Mouse (Mus musculus) cortical plate, adult 2 months (tissue): ENCODE data around the gene Ptpn12. TPM values are rescaled to one million over a fixed set of nuclear protein-coding genes. Genes with fewer than 3 reads are reported as not detected.

ENCODE experiments used
- H3K27ac ChIP-seq: fragments of 200-500 bp; 2 replicates; pipeline ENCODE4 v1.5.1; 2012; ENCODE audit warnings: low read length, control low read depth, inconsistent platforms; ENCODE audit not compliant: insufficient read depth
- H3K4me1 ChIP-seq: fragments of 200-500 bp; 2 replicates; pipeline ENCODE4 v1.6.1; 2011; ENCODE audit warnings: low read length; ENCODE audit not compliant: control insufficient read depth, insufficient read depth
- H3K4me3 ChIP-seq: fragments of 200-500 bp; 2 replicates; pipeline ENCODE4 v1.5.1; 2011; ENCODE audit warnings: mild to moderate bottlenecking, low read length, control low read depth; ENCODE audit not compliant: insufficient read depth
- CTCF ChIP-seq: fragments of 200-500 bp; IDR thresholded peaks from 2 replicates; pipeline ENCODE4 v1.5.1; 2011; ENCODE audit warnings: mild to moderate bottlenecking, control low read depth, low read length; ENCODE audit not compliant: insufficient read depth; ENCODE audit errors: extremely low read depth
- POLR2A ChIP-seq: fragments of 200-500 bp; IDR thresholded peaks from 2 replicates; pipeline ENCODE4 v1.6.1; 2011; ENCODE audit warnings: mild to moderate bottlenecking, low read length, control low read depth; ENCODE audit not compliant: insufficient read depth; ENCODE audit errors: extremely low read depth
- polyA plus RNA-seq: library from polyadenylated mRNA; depleted of rRNA; stranded (reverse); fragments of >200 nt; gene quantifications from 2 replicates; pipeline ENCODE4 v1.2.3, GENCODE M21; 2012

Ptpn12 gene
- polyA plus RNA-seq, 1 experiment = 54.2 TPM

DNA sequence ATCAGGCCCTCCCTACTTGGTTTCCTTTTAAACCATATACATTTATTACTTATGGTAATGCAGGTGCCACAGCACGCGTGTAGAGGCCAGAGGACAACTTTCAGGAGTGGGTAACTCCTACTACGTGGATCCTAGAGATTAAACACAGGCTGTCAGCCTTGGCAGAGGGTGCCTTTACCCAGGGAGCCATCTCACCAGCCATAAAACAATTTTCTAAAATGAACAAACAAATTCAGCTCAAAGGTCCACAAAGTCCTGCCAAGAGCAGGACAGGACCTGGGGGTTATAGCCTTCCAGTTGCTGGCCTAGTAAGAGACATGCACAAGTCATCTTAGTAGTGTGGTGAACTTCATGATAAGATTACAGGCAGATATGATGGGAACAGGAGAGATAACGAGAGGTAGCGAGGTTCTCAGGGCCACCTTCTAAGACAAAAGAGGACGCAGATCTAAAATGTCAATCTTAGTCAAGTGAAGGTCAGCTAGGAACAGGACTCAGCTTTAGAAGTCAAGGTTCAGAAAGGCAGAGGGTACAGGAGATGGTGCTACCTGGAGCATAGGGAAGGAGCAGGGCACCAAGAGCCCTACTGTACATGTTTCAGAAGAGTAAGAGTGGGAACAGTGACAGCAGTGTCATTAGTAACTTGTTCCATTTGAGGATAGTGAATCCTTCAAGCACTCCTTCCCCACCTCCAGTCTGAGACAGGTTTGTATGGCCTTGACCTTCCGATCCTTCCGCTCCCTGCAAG, 65.5 kb downstream of the Ptpn12 start:
- Histone ChIP-seq H3K4me3 (no peak overlapping the region), H3K27ac (no peak overlapping the region), H3K4me1 (no peaks in the 10 kb centered on the region)
- TF ChIP-seq POLR2A = no peak
- TF ChIP-seq CTCF = no peak

DNA sequence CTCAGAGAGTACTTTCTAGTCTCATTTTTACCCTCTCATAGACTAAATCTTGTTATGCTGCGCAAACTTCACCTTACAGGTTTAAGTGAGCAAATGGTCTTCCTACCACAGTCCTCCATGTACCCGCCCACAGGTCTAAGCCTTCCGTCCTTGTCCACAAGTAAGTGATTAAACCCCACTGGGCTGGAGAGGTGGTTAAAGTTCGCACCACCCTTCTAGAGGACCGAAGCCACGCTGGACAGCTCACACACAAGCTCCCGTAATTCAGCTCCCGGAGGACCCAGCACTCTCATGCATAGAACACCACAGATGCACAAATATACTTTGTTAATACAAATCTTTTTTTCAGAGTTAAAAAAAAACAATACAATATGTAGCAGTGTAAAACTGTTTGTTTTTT, 69.4 kb downstream of the Ptpn12 start:
- no peak for TF ChIP-seq POLR2A
- no peak for TF ChIP-seq CTCF
- no peak overlapping the region for H3K27ac ChIP-seq
- H3K4me3 ChIP-seq = no peak overlapping the region
- no peaks in the 10 kb centered on the region for H3K4me1 ChIP-seq

DNA sequence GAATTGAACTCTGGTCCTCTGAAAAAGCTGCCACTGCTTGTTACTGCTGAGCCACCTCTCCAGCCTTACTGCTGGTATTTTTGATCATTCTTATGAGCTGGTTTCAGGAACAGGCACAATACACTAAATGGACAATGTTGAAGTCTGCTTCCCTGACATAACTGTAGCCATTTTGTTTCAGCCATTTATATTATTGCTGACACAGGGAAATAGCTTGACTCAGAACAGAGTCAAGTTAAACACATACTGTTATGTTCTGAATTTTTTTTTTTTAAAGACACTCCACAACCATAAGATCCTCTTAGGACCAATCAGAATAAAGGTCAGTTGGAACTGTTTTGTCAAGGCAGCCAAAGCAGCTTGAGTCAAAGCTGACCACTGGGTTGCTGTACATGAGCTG, 72.2 kb downstream of the Ptpn12 start:
- no peak for TF ChIP-seq CTCF
- TF ChIP-seq POLR2A = no peak
- no peak overlapping the region for H3K27ac ChIP-seq
- H3K4me3 ChIP-seq = no peak overlapping the region
- no peaks in the 10 kb centered on the region for H3K4me1 ChIP-seq

DNA sequence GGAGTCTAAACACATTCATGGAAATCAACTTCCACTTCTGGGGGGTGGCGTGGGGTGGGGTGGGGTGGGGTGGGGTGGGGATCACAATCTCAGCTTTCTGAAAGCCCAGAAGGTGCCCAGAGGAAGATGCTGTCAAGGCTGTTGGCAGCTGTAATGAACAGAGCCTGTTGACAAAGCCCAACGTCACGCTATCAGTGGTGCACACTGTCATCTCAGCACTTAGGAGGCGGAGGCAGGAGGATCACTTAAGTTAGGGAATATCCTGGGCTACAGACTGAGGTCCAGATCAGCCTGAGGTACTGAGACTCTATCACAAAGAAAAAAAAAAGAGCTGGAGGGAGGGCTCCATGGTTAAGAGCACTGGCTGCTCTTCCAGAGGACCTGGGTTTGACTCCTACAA, 81.0 kb downstream of the Ptpn12 start:
- Histone ChIP-seq H3K4me1 (no peaks in the 10 kb centered on the region), H3K27ac (no peak overlapping the region), H3K4me3 (no peak overlapping the region)
- TF ChIP-seq CTCF (no peak), POLR2A (no peak)

DNA sequence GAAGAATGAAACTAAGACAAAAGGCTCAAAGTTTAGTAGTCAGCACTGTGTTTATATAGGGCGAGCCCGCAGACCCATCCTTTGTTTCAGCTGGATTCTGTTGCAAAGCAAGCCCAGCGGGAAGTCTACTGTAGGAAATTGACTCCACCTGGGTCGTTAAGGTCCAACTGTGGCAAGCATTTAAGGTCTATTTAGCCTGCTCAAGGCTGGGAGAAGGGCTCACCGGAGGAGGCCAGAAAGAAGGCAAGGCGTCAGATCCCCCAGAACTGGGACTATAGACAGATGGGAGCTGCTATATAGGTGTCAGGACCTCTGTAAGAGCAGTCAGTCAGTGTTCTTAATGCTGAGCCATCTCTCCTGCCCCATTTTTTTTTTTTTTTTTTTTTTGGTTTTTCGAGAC, 81.7 kb downstream of the Ptpn12 start:
- H3K27ac ChIP-seq = no peak overlapping the region
- TF ChIP-seq CTCF = no peak
- no peak for TF ChIP-seq POLR2A
- no peaks in the 10 kb centered on the region for H3K4me1 ChIP-seq
- no peak overlapping the region for H3K4me3 ChIP-seq

DNA sequence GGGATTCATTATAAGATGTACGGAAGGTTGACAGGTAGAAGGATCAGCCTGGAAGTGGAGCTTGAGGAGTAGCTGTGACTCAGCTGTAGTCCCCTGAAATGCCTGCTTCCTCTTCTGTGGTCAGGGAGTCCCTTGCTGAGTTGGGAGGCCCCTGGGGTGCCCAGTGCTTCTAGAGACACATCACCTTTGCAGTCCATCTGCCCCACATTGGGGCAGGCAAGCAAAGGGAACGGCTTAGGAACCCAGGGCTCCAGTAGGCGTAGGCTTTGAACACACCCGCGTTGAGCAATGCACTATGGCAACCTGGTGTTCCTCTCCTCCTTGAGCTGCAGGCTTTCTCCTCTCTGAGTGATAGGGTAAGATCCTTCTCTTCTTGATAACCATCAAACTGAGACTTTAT, 82.6 kb downstream of the Ptpn12 start:
- TF ChIP-seq POLR2A (no peak), CTCF (no peak)
- H3K4me3 ChIP-seq = no peak overlapping the region
- no peak overlapping the region for H3K27ac ChIP-seq
- no peaks in the 10 kb centered on the region for H3K4me1 ChIP-seq

DNA sequence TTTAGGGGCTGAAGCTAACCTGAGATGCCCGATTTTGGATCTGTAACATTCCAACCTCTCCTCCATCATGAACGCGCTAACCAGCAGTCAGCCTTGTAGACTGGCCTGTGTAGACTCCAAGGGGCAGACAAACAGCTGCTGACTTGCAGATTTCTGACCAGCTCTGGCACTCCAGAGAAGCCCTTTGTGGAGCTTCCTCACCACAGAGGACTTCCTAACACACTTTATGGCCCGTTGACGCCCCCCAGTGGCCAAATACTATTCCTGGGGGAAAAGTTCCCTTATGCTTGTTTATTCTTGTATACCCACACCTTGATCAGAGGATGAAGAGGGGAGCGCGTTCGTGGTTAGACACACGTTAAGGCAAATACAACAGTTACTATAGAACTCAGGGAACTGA, 86.7 kb downstream of the Ptpn12 start:
- no peak overlapping the region for H3K27ac ChIP-seq
- no peak overlapping the region for H3K4me3 ChIP-seq
- no peaks in the 10 kb centered on the region for H3K4me1 ChIP-seq
- no peak for TF ChIP-seq POLR2A
- peak; percentile 41 for TF ChIP-seq CTCF

DNA sequence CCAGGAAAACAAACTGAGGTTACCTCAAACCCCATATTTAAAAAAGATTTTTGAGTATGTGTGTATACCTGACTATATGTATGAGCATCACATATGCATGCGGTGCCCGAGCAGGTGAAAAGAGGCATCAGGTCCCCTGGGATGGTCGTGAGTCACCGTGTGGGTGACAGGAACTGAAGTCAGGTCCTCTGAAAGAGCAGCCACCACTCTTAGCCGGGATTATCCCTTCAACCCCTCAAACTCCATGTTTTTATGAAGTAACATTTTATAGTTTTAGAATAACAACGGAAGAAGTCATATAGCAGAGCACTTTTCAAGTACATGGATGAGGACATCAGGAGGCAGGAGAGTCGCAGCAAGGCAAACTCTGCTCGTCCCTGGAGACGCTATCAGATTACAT, 87.2 kb downstream of the Ptpn12 start:
- no peak for TF ChIP-seq CTCF
- no peak for TF ChIP-seq POLR2A
- no peak overlapping the region for H3K27ac ChIP-seq
- H3K4me3 ChIP-seq = no peak overlapping the region
- no peaks in the 10 kb centered on the region for H3K4me1 ChIP-seq

DNA sequence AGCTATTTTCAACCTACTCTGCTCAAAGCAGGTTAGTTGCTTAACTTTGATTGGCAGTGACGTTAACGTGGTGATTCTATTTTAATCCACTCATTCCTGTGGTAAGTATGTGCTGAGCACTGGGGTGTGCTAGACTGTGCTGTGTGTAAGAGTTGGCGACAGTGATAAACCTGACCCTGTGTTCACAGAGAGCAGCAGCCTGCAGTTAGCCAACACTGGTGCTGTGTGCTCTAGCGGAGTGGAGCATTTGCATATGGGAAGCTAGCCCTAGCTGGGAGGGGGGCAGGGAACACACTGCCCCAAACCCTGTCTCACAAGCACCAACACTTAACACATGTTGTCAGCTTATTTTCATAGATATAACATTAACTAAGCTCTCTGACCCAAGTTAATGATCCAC, 87.8 kb downstream of the Ptpn12 start:
- Histone ChIP-seq H3K4me3 (no peak overlapping the region), H3K4me1 (no peaks in the 10 kb centered on the region), H3K27ac (no peak overlapping the region)
- TF ChIP-seq POLR2A (no peak), CTCF (no peak)

DNA sequence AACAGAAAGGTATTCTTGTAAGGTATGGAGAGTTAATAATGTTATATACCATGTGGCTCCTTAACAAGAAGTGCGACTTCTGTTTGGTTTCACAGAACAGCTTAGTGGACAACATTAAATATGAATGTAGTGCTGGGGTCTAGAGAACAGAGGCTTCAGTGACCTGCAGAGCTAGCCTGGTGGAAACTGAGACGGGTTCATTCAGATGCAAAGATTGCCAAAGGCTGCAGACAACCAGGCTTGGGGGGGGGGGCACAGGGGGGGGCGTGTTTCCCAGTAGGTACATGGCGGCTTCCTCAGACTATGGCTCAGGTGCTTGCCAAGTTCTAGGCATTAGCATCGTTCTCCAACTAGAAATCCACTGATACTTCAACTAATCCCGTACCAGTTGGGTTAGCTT, 91.3 kb downstream of the Ptpn12 start:
- TF ChIP-seq CTCF = no peak
- no peak for TF ChIP-seq POLR2A
- H3K27ac ChIP-seq = no peak overlapping the region

More for the DNA sequence above, 91.3 kb downstream of the Ptpn12 start:
- H3K4me1 ChIP-seq = no peaks in the 10 kb centered on the region
- no peak overlapping the region for H3K4me3 ChIP-seq
